Comparison of ENCODE assay signal across 16 mouse cellular contexts in genomic region chr10:44304330-44304717, GRCm38 (mm10). TPM values are rescaled to one million over a fixed set of nuclear protein-coding genes. Genes with fewer than 3 reads are reported as not detected.
A peak's percentile ranks its signal among the peaks of the same experiment; 100 is the strongest.
DNase-seq lines count a peak whose midpoint lies in the region; ATAC-seq and TF ChIP-seq lines count a peak whose summit lies in the region.
"Had no signal": no experiment of that assay in that cellular context is flagged by ENCODE, and none has a peak within 500 bp of the region (broad histone marks: within the 10 kb centered on the region; RNA-seq: fewer than 3 reads in every experiment).

No protein-coding gene starts in this region.

- TF ChIP-seq EP300 in lung, postnatal 0 days (IDR thresholded peaks at IDR 0.05), result no peak

- no peaks in the 10 kb centered on the region for H3K27me3 ChIP-seq in heart, embryonic 10.5 days (ENCODE audit: insufficient read depth, poor library complexity, severe bottlenecking)
- H3K27me3 ChIP-seq in lung, postnatal 0 days (replicated peaks; ENCODE audit: insufficient read depth, low read length), result no peaks in the 10 kb centered on the region
- no peaks in the 10 kb centered on the region for H3K27me3 ChIP-seq in stomach, embryonic 16.5 days (ENCODE audit: control insufficient read depth, insufficient read depth, low read length)
- H3K27me3 ChIP-seq: embryonic facial prominence, embryonic 12.5 days; forebrain, embryonic 13.5 days; forebrain, embryonic 15.5 days had no signal

- no peak for TF ChIP-seq POLR2A in lung, adult 2 months (IDR thresholded peaks at IDR 0.05; ENCODE audit: borderline replicate concordance, extremely low read depth, low read depth, low read length)

- no peak overlapping the region for H3K27ac ChIP-seq in heart, embryonic 10.5 days
- no peak overlapping the region for H3K27ac ChIP-seq in lung, postnatal 0 days (ENCODE audit: low read length)
- H3K27ac ChIP-seq in stomach, embryonic 16.5 days (ENCODE audit: low read length), result no peak overlapping the region
- H3K27ac ChIP-seq: embryonic facial prominence, embryonic 10.5 days; embryonic facial prominence, embryonic 12.5 days; forebrain, embryonic 13.5 days; forebrain, embryonic 15.5 days had no signal

- H3K36me3 ChIP-seq in heart, embryonic 10.5 days, result peaks cover 10% of the 10 kb centered on the region
- no peaks in the 10 kb centered on the region for H3K36me3 ChIP-seq in lung, postnatal 0 days (ENCODE audit: insufficient read depth, low read length)
- H3K36me3 ChIP-seq in stomach, embryonic 16.5 days (ENCODE audit: control insufficient read depth, insufficient read depth, low read length), result no peaks in the 10 kb centered on the region

- peak; percentile 35; the same call in 1 of the 2 replicates for ATAC-seq in lung, postnatal 0 days
- ATAC-seq in stomach, embryonic 16.5 days (ENCODE audit: insufficient read depth, low FRiP score), result peak; percentile 71; the same call in 1 of the 2 replicates
- ATAC-seq: forebrain, embryonic 13.5 days; forebrain, embryonic 15.5 days had no signal

- TF ChIP-seq CTCF in lung, postnatal 0 days (IDR thresholded peaks at IDR 0.05), result no peak
- no peak for TF ChIP-seq CTCF in lung, adult 2 months (IDR thresholded peaks at IDR 0.05; ENCODE audit: insufficient read depth, low read length)

- intact Hi-C loops in left cerebral cortex, postnatal 36 days (cut with DNase I), result no loop called here

- peak; percentile 44 for DNase-seq in heart, adult 11 months
- no peak for DNase-seq in heart, embryonic 10.5 days (ENCODE audit: low spot score)
- no peak for DNase-seq in lung, postnatal 0 days (ENCODE audit: low spot score)
- DNase-seq in lung, adult 2 months, result no peak
- DNase-seq in left cerebral cortex, postnatal 36 days (ENCODE audit: low spot score in 2 of 2), result no peak
- no peak for DNase-seq in yolk sac, embryonic 10.5 days (ENCODE audit: low spot score)
- DNase-seq: adrenal gland, adult 2 months; adrenal gland, postnatal 14 days; adrenal gland, postnatal 36 days; cerebellum, adult 11-12 months; cerebellum, adult 9-10 months had no signal

- H3K4me3 ChIP-seq in heart, embryonic 10.5 days, result no peak overlapping the region
- H3K4me3 ChIP-seq in lung, postnatal 0 days (ENCODE audit: low read depth, low read length), result no peak overlapping the region
- H3K4me3 ChIP-seq in lung, adult 2 months (replicated peaks; ENCODE audit: extremely low read depth, low read depth, low read length), result no peak overlapping the region
- H3K4me3 ChIP-seq in stomach, embryonic 16.5 days (replicated peaks; ENCODE audit: low read length), result no peak overlapping the region
- H3K4me3 ChIP-seq: embryonic facial prominence, embryonic 10.5 days; embryonic facial prominence, embryonic 12.5 days; forebrain, embryonic 13.5 days; forebrain, embryonic 15.5 days had no signal

- H3K4me2 ChIP-seq in lung, postnatal 0 days (replicated peaks; ENCODE audit: low read depth, low read length), result no peak overlapping the region
- no peak overlapping the region for H3K4me2 ChIP-seq in stomach, embryonic 16.5 days (ENCODE audit: low read depth, low read length)
- H3K4me2 ChIP-seq: embryonic facial prominence, embryonic 12.5 days; forebrain, embryonic 13.5 days; forebrain, embryonic 15.5 days had no signal

- 88% methylated on average over 3 of the region's 3 CpGs for WGBS in heart, embryonic 10.5 days
- 82% methylated on average over 3 of the region's 3 CpGs for WGBS in lung, postnatal 0 days
- 84% methylated on average over 3 of the region's 3 CpGs for WGBS in lung, adult 2 months
- WGBS in stomach, embryonic 16.5 days, result 78% methylated on average over 3 of the region's 3 CpGs

- H3K9ac ChIP-seq in lung, postnatal 0 days (replicated peaks; ENCODE audit: low read depth), result no peak overlapping the region
- no peak overlapping the region for H3K9ac ChIP-seq in stomach, embryonic 16.5 days (ENCODE audit: low read length)
- H3K9ac ChIP-seq: embryonic facial prominence, embryonic 12.5 days; forebrain, embryonic 13.5 days; forebrain, embryonic 15.5 days had no signal

- no peaks in the 10 kb centered on the region for H3K9me3 ChIP-seq in heart, embryonic 10.5 days
- no peaks in the 10 kb centered on the region for H3K9me3 ChIP-seq in lung, postnatal 0 days (ENCODE audit: low read length)
- H3K9me3 ChIP-seq in stomach, embryonic 16.5 days (replicated peaks; ENCODE audit: control insufficient read depth, low read length), result no peaks in the 10 kb centered on the region
- H3K9me3 ChIP-seq: embryonic facial prominence, embryonic 10.5 days; embryonic facial prominence, embryonic 12.5 days; forebrain, embryonic 13.5 days; forebrain, embryonic 15.5 days had no signal

- peaks cover 4% of the 10 kb centered on the region; the same call in 1 of the 2 replicates for H3K4me1 ChIP-seq in heart, embryonic 10.5 days
- H3K4me1 ChIP-seq in lung, postnatal 0 days (ENCODE audit: insufficient read depth, low read depth, low read length), result no peaks in the 10 kb centered on the region
- H3K4me1 ChIP-seq in lung, adult 2 months (ENCODE audit: control insufficient read depth, insufficient read depth, low read length), result no peaks in the 10 kb centered on the region; the same call in 1 of the 2 replicates
- H3K4me1 ChIP-seq in stomach, embryonic 16.5 days (ENCODE audit: control insufficient read depth, insufficient read depth, low read length), result no peaks in the 10 kb centered on the region
- H3K4me1 ChIP-seq: embryonic facial prominence, embryonic 10.5 days; embryonic facial prominence, embryonic 12.5 days; forebrain, embryonic 13.5 days; forebrain, embryonic 15.5 days had no signal

RNA-seq across cellular contexts. Expression of gene Atg5, which starts 36.2 kb away (rescaled TPM):
- polyA plus RNA-seq in heart, embryonic 10.5 days (2016; fragmentation: Nextera tagmentation; extraction: Ambion mirVana), result 29.8 and 38.4 TPM in 2 replicates
- polyA plus RNA-seq in lung, postnatal 0 days (2015; fragmentation: Nextera tagmentation; extraction: Ambion mirVana), result 39.2 and 40.4 TPM in 2 replicates
- polyA plus RNA-seq in lung, adult 2 months (2012; rRNA removed), result 6.5 and 8.5 TPM in 2 replicates
- polyA plus RNA-seq in stomach, embryonic 16.5 days (2015; fragmentation: Nextera tagmentation; extraction: Ambion mirVana), result 43.5 and 53.0 TPM in 2 replicates
- 10 to 100 TPM; 22.3 to 25.4 TPM for total RNA-seq in left cerebral cortex, postnatal 36 days (2021)
